Mouse (Mus musculus): ENCODE data around the gene Pqlc3. TPM values are rescaled to one million over a fixed set of nuclear protein-coding genes. Genes with fewer than 3 reads are reported as not detected.
"Not testable (repeated sequence)": the region's sequence is repeated elsewhere in the genome, so short reads cannot be mapped to it uniquely, and the experiment has no call there.

The Pqlc3 gene
- polyA plus RNA-seq, 1 experiment from 2014 or later = 10.5 TPM

DNA sequence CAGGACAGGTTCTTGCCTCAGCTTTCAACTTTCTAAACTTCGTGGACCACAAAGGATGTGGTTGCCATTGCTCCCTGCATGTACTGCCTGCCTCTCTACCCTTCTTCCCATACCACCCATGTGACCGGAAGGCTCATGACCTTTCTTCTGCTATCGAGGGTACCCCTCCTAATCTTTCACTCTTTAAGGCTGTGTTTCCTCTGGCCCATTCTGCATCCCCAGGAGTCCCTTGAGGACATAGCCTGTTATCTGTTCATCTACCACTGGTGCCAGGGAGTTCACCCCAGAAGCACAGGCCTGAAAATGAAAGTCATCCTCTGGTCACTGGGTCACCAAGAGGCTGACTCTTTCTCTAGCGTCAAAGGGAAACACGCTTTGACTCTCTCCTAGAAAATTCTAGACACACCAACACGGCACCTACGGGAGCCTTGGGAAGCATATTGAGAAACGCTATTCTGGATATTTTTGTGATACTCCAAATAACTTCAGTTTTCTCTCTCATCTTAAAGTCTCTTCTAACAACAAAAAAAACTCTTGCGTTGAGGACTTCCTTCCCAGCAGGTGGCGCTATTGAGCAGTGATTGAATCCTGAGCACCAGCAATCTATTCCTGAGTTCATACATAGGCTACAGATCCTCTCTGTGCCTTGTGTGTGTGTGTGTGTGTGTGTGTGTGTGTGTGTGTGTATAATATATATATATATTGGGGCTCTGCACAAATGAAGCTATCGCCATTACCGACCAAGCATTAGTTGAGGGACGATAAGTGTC is 32.7 kb upstream of the Pqlc3 start:
- Histone ChIP-seq H3K27ac (no peak overlapping the region), H3K4me1 (no peaks in the 10 kb centered on the region), H3K27me3 (replicated peaks) (no peaks in the 10 kb centered on the region), H3K9me3 (no peaks in the 10 kb centered on the region), H3K36me3 (no peaks in the 10 kb centered on the region), H3K9ac (no peak overlapping the region), H3K4me2 (no peak overlapping the region), H3K4me3 (replicated peaks) (no peak overlapping the region)
- WGBS = 39% methylated on average over 13 of the region's 13 CpGs
- no peak for ATAC-seq (ENCODE audit: insufficient read depth, low FRiP score, low read depth)

DNA sequence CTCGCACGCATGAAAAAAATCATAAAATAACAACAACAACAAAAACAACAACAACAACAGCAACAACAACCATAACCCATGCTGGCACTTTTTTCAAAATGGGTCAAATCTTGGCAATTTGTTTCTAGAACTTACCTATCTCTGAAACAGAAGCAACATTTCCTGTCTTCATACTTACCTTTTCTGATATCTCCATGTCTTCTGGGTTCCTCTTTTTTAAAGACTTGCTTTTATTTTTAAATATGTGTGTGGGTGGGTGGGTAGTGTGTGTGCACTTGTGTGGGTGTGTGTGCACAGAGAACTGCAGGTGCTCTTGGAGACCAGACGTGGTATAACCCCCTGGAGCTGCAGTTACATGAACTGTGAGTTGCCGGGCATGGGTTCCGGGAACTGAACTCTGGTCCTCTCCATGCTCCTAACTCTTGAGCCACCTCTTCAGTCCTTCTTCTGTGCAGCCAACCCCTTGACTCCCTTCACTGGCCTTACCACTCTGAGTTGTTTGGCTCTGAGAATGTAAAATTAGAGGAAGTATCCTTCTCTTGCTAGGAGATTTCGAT is 24.4 kb upstream of the Pqlc3 start:
- Histone ChIP-seq H3K27ac (no peak overlapping the region), H3K4me3 (replicated peaks) (no peak overlapping the region), H3K9ac (no peak overlapping the region), H3K36me3 (no peaks in the 10 kb centered on the region), H3K4me1 (no peaks in the 10 kb centered on the region), H3K9me3 (no peaks in the 10 kb centered on the region), H3K4me2 (no peak overlapping the region), H3K27me3 (replicated peaks) (no peaks in the 10 kb centered on the region)
- ATAC-seq (ENCODE audit: insufficient read depth, low FRiP score, low read depth) = no peak
- WGBS = 88% methylated on average over 6 of the region's 6 CpGs

DNA sequence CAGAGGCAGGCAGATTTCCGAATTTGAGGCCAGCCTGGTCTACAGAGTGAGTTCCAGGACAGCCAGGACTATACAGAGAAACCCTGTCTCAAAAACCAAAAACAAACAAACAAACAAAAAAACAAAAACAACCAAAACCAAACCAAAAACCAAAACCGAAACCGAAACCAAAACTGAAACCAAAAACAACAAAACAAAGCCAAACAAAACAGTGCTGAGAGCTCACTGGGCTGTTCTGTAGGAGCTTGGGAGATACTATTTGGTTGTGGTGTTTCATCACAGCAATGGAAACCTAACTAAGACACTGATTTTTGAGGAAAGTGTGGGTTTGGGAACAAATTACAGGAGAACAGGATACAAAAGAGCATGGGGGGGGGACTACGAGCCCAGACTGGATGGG is 21.9 kb upstream of the Pqlc3 start:
- Histone ChIP-seq H3K4me1 (no peaks in the 10 kb centered on the region), H3K9me3 (no peaks in the 10 kb centered on the region), H3K27me3 (replicated peaks) (no peaks in the 10 kb centered on the region), H3K27ac (no peak overlapping the region), H3K4me3 (replicated peaks) (no peak overlapping the region), H3K36me3 (no peaks in the 10 kb centered on the region), H3K9ac (no peak overlapping the region), H3K4me2 (no peak overlapping the region)
- ATAC-seq (ENCODE audit: insufficient read depth, low FRiP score, low read depth) = no peak
- 86% methylated on average over 4 of the region's 4 CpGs for WGBS

DNA sequence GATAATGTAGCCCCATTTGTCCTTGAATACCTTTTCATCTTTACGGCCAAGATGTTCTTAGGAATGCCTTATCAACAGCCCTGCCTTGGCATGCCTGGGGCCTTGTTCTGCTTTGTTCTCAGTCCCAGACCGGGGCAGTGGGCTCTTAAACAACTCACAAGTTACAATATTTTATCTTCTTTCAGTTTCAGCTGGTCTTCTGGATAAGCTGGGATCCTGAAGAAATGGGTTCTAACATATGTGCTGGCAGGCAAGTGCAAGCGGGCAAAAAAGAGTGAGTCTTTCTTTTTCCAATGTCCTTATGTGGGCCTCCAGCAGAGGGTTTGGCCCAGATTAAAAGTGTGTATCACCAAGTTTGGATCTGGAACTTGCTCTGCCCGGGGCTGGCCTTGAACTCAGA is 20.9 kb upstream of the Pqlc3 start:
- H3K9ac ChIP-seq; H3K4me1 ChIP-seq; H3K27ac ChIP-seq; ATAC-seq (ENCODE audit: insufficient read depth, low FRiP score, low read depth); H3K4me2 ChIP-seq; H3K9me3 ChIP-seq; H3K4me3 ChIP-seq (replicated peaks); H3K27me3 ChIP-seq (replicated peaks); H3K36me3 ChIP-seq: not testable (repeated sequence)
- WGBS = 76% methylated on average over 4 of the region's 4 CpGs

DNA sequence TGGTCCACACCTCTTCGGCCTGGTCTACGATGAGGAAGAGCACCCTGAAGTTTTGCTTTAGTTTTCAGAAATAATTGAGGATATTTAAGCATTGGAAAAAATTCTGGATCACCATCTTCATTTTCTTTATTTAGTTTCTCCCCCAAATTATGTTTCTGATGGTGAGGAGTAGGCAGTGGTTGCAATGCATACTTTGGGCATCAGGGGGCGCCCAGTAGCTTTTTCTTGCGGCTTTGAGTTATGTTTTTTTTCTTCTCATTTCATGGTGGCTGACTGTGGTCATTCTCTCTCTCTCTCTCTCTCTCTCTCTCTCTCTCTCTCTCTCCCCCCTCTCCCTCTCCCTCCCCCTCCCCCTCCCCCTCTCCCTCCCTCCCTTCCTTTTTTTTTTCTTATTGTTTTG is 18.3 kb upstream of the Pqlc3 start:
- Histone ChIP-seq H3K9ac (no peak overlapping the region), H3K4me3 (replicated peaks) (no peak overlapping the region), H3K27ac (no peak overlapping the region), H3K36me3 (no peaks in the 10 kb centered on the region), H3K4me2 (no peak overlapping the region), H3K4me1 (no peaks in the 10 kb centered on the region), H3K27me3 (replicated peaks) (no peaks in the 10 kb centered on the region), H3K9me3 (no peaks in the 10 kb centered on the region)
- 31% methylated on average over 4 of the region's 4 CpGs for WGBS
- ATAC-seq (ENCODE audit: insufficient read depth, low FRiP score, low read depth) = no peak

DNA sequence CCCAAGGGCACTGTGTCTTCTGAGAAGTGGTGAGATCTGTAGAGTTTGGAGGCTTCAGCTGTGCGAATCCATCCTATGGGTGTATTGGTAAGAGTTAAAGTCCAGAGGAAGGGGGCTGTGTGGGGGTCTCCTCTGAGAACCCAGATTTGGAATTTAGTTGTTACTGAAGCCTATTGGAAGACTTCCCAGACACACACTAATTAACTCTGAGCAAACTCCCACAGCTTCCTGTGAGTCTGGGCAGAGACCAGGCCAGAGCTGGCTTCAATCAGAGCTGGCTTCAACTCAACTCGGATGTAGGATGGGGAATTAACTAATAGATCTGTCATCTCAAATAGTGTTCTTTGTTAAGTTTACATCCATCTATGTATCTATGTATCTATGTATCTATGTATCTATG is 15.5 kb upstream of the Pqlc3 start:
- no peak overlapping the region for H3K9ac ChIP-seq
- no peak overlapping the region for H3K27ac ChIP-seq
- WGBS = 63% methylated on average over 2 of the region's 2 CpGs
- no peaks in the 10 kb centered on the region for H3K36me3 ChIP-seq
- H3K9me3 ChIP-seq = no peaks in the 10 kb centered on the region
- no peak overlapping the region for H3K4me2 ChIP-seq
- ATAC-seq (ENCODE audit: insufficient read depth, low FRiP score, low read depth) = no peak
- H3K4me1 ChIP-seq = no peaks in the 10 kb centered on the region
- H3K27me3 ChIP-seq (replicated peaks) = no peaks in the 10 kb centered on the region
- H3K4me3 ChIP-seq (replicated peaks) = no peak overlapping the region

DNA sequence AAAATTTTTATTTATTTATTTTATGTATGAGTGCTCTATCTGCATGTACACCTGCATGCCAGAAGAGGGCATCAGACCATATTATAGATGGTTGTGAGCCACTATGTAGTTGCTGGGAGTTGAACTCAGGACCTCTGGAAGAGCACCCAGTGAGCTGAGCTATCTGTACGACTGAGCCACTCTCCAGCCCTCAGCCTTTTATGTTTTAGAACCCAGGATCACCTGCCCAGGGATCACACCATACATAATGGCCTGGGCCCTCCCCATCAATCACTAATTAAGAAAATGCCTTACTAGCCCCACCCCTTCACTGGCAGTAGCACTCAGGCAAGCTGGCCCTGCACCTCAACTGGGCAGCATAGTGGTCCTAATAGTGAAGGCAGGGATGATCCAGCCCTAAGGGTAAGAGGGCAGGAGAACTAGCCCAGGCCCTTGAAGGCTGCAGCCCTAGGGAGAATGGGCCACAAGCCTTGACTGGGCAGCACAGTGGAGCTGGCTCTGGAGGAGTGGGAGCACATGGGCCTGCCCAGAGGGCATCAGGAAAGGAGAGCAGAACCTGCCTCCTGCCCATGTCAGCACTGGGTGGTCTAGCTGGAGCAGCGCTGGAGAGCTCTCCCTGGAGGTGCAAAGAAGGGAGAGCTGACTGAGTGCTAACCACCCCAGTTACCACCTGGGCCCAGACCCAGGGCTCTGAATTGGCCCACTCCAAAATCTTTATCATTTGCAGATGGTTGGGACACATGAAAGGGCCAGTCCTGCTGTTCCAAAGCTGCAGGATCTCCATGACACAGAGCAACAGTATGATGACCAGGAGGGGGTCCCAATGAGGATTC is 12.1 kb upstream of the Pqlc3 start:
- 82% methylated on average over 2 of the region's 2 CpGs for whole genome bisulfite sequencing

DNA sequence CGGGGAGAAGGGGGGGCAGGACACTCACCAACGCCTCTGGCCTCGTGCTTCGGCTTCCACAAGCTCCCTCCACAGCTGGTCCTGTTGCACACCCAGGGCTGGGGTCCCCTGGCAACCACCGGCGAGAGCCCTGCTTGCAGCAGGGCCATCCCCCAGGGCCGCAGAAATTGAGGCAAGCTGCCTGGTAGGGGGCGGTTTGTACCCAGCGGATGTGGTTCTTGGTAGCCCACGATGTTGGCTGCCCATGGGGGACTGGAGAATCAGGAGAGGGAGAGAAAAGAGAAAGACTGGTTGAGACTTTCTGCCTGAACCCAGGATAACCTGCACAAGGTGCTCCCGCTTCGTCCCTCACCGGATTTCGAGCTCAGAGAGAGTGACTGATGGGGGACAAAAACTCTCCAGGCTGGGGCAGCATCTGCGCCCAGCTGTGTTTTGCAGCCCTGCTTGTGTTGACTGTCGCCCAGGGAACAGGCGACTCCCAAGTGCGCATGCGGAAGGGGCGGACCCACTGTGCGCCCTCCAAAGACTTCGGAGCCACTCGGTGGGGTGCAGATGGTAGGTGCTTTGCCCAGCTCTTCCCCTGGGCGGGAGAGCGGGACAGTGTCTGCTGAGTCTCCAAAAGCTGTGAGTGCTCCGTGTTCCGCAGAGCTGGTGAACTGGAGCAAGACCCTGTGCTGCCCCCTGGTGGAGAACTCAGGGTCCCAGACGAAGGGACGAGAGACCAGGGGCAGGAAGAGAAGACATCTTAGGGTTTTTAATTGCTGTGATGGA is 11.1 kb upstream of the Pqlc3 start, which contains the start of gene 2410004P03Rik:
2410004P03Rik (minus strand) TSS at position 628 of the 771 bp plus-strand sequence.
- WGBS = 7% methylated on average over 29 of the region's 29 CpGs
- peak within 1 kb of the TSS; percentile 76 for H3K4me2 ChIP-seq
- ATAC-seq (ENCODE audit: insufficient read depth, low FRiP score, low read depth) = peak; percentile 54
- no peak within 1 kb of the TSS for H3K9ac ChIP-seq
- H3K27ac ChIP-seq = no peak within 1 kb of the TSS
- no peaks in the 10 kb centered on the region for H3K36me3 ChIP-seq
- no peaks in the 10 kb centered on the region for H3K9me3 ChIP-seq
- H3K4me1 ChIP-seq = no peaks in the 10 kb centered on the region
- peak within 1 kb of the TSS; percentile 45 for H3K4me3 ChIP-seq (replicated peaks)
- H3K27me3 ChIP-seq (replicated peaks) = no peaks in the 10 kb centered on the region

More for the DNA sequence above, 12.1 kb upstream of the Pqlc3 start:
- Histone ChIP-seq H3K36me3 (no peaks in the 10 kb centered on the region), H3K4me2 (no peak overlapping the region), H3K4me3 (replicated peaks) (no peak overlapping the region), H3K9ac (no peak overlapping the region), H3K27ac (no peak overlapping the region), H3K27me3 (replicated peaks) (no peaks in the 10 kb centered on the region), H3K9me3 (no peaks in the 10 kb centered on the region), H3K4me1 (no peaks in the 10 kb centered on the region)
- 0 out of 2 replicates have a peak, but pooled peaks have one; percentile 18 for ATAC-seq (ENCODE audit: insufficient read depth, low FRiP score, low read depth)

DNA sequence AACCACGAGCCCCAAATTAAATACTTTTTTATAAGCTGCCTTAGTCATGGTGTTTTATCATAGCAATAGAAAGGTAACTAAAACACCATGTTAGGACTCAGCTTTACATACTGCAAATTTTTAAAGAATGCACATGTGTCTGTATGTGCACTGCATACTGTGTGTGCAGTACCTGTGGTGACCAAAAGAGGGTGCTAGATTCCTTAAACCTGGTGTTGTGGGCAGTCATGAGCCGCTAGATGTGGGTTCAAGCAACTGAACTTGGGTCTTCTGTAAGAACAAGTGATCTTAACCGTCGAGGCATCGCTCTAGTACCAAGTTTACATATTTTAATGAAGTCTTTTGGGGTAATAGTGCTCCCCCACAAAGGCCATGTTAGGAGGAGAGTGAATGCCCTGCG is 9.3 kb upstream of the Pqlc3 start:
- 96% methylated on average over 6 of the region's 6 CpGs for WGBS

DNA sequence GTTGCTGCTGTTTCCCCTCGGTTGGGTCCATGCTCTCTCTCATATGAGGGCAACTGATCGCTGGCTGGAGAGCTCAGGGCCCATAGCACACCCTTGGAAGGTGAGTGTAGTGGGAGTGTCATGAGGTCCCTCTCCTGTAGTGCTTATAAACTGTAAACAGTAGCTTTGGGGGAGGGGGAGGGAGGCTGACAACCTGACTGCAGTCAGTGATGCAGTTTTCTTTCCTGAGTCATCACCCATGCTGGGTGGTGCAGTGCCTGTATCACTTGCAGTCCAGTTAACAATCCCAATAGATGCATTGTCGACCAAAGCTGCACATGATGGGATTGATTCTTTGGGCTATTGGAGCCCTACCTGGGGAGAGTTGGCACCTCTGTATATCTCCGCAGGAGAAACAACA is 1.0 kb upstream of the Pqlc3 start:
- peaks cover 14% of the 10 kb centered on the region for H3K4me1 ChIP-seq
- H3K27ac ChIP-seq = no peak overlapping the region

More for the DNA sequence above, 9.3 kb upstream of the Pqlc3 start:
- no peak overlapping the region for H3K9ac ChIP-seq
- no peaks in the 10 kb centered on the region for H3K27me3 ChIP-seq (replicated peaks)
- H3K9me3 ChIP-seq = no peaks in the 10 kb centered on the region
- H3K4me1 ChIP-seq = no peaks in the 10 kb centered on the region
- no peak overlapping the region for H3K4me3 ChIP-seq (replicated peaks)
- H3K27ac ChIP-seq = no peak overlapping the region
- no peak overlapping the region for H3K4me2 ChIP-seq
- no peaks in the 10 kb centered on the region for H3K36me3 ChIP-seq
- ATAC-seq (ENCODE audit: insufficient read depth, low FRiP score, low read depth) = no peak

DNA sequence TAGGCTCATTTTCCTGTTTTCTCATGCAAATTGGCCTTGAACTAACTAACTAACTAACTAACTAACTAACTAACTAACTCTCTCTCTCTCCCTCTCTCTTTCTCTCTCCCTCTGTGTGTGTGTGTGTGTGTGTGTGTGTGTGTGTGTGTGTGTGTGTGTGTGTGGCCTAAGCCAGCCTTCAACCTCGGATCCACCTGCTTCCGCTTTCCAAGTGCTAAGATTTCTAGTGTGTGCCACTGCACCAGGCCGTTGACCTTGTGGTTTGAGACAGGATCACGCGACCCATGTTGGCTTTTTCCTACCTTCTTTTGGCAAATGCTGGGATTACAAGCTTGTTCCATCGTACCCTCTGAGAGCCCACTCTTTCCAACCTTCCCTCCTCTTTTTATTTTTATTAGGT is 420 bp upstream of the Pqlc3 start:
- H3K9ac ChIP-seq = no peak overlapping the region
- no peak overlapping the region for H3K4me3 ChIP-seq (replicated peaks)
- H3K27ac ChIP-seq = no peak overlapping the region
- no peak for ATAC-seq (ENCODE audit: insufficient read depth, low FRiP score, low read depth)
- 51% methylated on average over 6 of the region's 6 CpGs for WGBS
- H3K4me2 ChIP-seq = no peak overlapping the region
- H3K27me3 ChIP-seq (replicated peaks) = 0 out of 2 replicates have a peak, but pooled peaks cover 5% of the 10 kb centered on the region
- peaks cover 14% of the 10 kb centered on the region for H3K4me1 ChIP-seq
- no peaks in the 10 kb centered on the region for H3K9me3 ChIP-seq
- H3K36me3 ChIP-seq = no peaks in the 10 kb centered on the region

More for the DNA sequence above, 1.0 kb upstream of the Pqlc3 start:
- 0 out of 2 replicates have a peak, but pooled peaks cover 5% of the 10 kb centered on the region for H3K27me3 ChIP-seq (replicated peaks)
- H3K9me3 ChIP-seq = no peaks in the 10 kb centered on the region
- no peak overlapping the region for H3K4me3 ChIP-seq (replicated peaks)
- no peaks in the 10 kb centered on the region for H3K36me3 ChIP-seq
- H3K4me2 ChIP-seq = no peak overlapping the region
- no peak for ATAC-seq (ENCODE audit: insufficient read depth, low FRiP score, low read depth)
- WGBS = 46% methylated on average over 4 of the region's 4 CpGs
- no peak overlapping the region for H3K9ac ChIP-seq
